Comparison of ENCODE assay signal across 22 mouse cellular contexts in the genomic region with DNA sequence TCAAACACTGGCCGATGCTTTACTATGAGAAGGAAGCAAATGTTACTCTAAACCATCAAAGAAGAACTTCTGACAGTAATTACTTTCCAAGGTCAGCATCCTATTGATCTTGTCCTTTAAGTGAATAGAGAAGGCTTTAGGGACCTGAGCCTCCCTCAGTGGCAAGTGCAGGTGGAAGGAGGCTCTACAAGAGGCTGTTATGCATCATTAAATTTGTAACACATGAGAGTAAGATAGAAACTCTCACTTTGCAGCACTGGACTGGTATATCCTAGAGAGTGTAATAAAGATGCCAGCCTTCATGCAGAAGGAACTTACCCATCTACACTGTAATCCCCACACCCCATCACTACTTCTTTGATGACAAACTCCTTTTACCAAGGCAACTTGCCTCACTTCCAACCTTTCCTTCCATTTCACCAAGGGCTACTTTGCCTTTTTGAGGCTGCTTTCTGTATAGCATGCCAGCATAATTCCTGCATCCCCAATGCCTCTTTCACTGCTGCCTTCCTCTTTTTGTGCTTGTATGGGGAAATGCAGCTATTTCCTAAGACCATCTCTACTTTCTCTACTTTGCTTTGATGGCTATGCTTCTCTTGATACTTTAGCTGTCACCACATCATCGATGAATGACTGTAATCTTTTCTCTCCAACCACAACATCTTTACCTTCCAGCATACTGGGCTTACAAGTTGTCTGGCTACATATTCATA.
"Had no signal": no experiment of that assay in that cellular context is flagged by ENCODE, and none has a peak within 500 bp of the region (broad histone marks: within the 10 kb centered on the region; RNA-seq: fewer than 3 reads in every experiment).

No protein-coding gene starts in this region.

- H3K4me1 ChIP-seq: midbrain, embryonic 10.5 days; stomach, embryonic 15.5 days had no signal

- H3K27me3 ChIP-seq: limb, embryonic 13.5 days; liver, embryonic 13.5 days; megakaryocyte, embryonic 14.5 days; midbrain, embryonic 13.5 days; neural tube, embryonic 13.5 days; stomach, embryonic 15.5 days had no signal

- H3K36me3 ChIP-seq: limb, embryonic 10.5 days; liver, embryonic 13.5 days; midbrain, embryonic 13.5 days; stomach, embryonic 15.5 days had no signal

- ATAC-seq: inflammation-experienced regulatory T-cells, adult 6 months; intestine, embryonic 16.5 days; midbrain, embryonic 13.5 days; midbrain, embryonic 16.5 days had no signal

- H3K4me3 ChIP-seq: limb, embryonic 10.5 days; limb, embryonic 13.5 days; liver, embryonic 13.5 days; megakaryocyte, embryonic 14.5 days; midbrain, embryonic 10.5 days; midbrain, embryonic 13.5 days; myocyte; neural tube, embryonic 13.5 days; stomach, embryonic 15.5 days had no signal

- DNase-seq: kidney, adult 18-20 months; kidney, adult 9 months; liver; liver, embryonic 13.5 days; lung, adult 2 months; lung, postnatal 14 days; lung, postnatal 4 days; retina, postnatal 1 day; right cerebral cortex, postnatal 25 days; spleen, adult 18-20 months; thymus, postnatal 25 days had no signal

- H3K4me2 ChIP-seq: limb, embryonic 13.5 days; liver, embryonic 13.5 days; midbrain, embryonic 13.5 days; neural tube, embryonic 13.5 days; stomach, embryonic 15.5 days had no signal

- H3K9me3 ChIP-seq: limb, embryonic 10.5 days; limb, embryonic 13.5 days; liver, embryonic 13.5 days; megakaryocyte, embryonic 14.5 days; midbrain, embryonic 10.5 days; midbrain, embryonic 13.5 days; neural tube, embryonic 13.5 days; stomach, embryonic 15.5 days had no signal

- H3K9ac ChIP-seq: limb, embryonic 13.5 days; liver, embryonic 13.5 days; midbrain, embryonic 13.5 days; neural tube, embryonic 13.5 days; stomach, embryonic 15.5 days had no signal

- H3K27ac ChIP-seq: limb, embryonic 10.5 days; limb, embryonic 13.5 days; liver, embryonic 13.5 days; midbrain, embryonic 10.5 days; midbrain, embryonic 13.5 days; neural tube, embryonic 13.5 days; stomach, embryonic 15.5 days had no signal
